Mouse (Mus musculus) neural tube, embryonic 13.5 days (tissue): ENCODE measurements around the gene Dnajb11. TPM values are rescaled to one million over a fixed set of nuclear protein-coding genes. Genes with fewer than 3 reads are reported as not detected.
A peak's percentile ranks its signal among the peaks of the same experiment; 100 is the strongest.

ENCODE experiments used
- ATAC-seq: fragments of 200-750 bp; cut with Nextera tagmentation; 2 replicates; pipeline ENCODE4 v1.8.0; 2017; ENCODE audit warnings: low read depth, mild to moderate bottlenecking, moderate TSS enrichment, moderate library complexity
- H3K27ac ChIP-seq: fragments of 300-500 bp; sonication (generic); replicated peaks from 2 replicates; pipeline ENCODE4 v1.5.1; 2015; ENCODE audit warnings: moderate library complexity, mild to moderate bottlenecking, inconsistent platforms
- H3K27me3 ChIP-seq: fragments of 300-500 bp; sonication (generic); 2 replicates; pipeline ENCODE4 v1.6.1; 2015; ENCODE audit warnings: mild to moderate bottlenecking, inconsistent platforms
- H3K36me3 ChIP-seq: fragments of 300-500 bp; sonication (generic); 2 replicates; pipeline ENCODE4 v1.6.1; 2015; ENCODE audit warnings: mild to moderate bottlenecking, inconsistent platforms
- H3K4me1 ChIP-seq: fragments of 300-500 bp; sonication (generic); replicated peaks from 2 replicates; pipeline ENCODE4 v1.6.1; 2015; ENCODE audit warnings: inconsistent platforms
- H3K4me2 ChIP-seq: fragments of 300-500 bp; sonication (generic); 2 replicates; pipeline ENCODE4 v1.6.1; 2015; ENCODE audit warnings: inconsistent platforms, mild to moderate bottlenecking, moderate library complexity
- H3K4me3 ChIP-seq: fragments of 300-500 bp; sonication (generic); 2 replicates; pipeline ENCODE4 v1.5.1; 2015; ENCODE audit warnings: mild to moderate bottlenecking, inconsistent platforms
- H3K9ac ChIP-seq: fragments of 300-500 bp; sonication (generic); 2 replicates; pipeline ENCODE4 v1.6.1; 2015; ENCODE audit warnings: moderate library complexity, mild to moderate bottlenecking, inconsistent platforms
- H3K9me3 ChIP-seq: fragments of 300-500 bp; sonication (generic); 2 replicates; pipeline ENCODE4 v1.6.1; 2016; ENCODE audit warnings: inconsistent platforms
- WGBS: fragments of 180-500 bp; shearing (Covaris S2); methylation state at CpG from one replicate; pipeline ENCODE4 v1.1.7; 2015; 5-methylcytosine and 5-hydroxymethylcytosine counted together
- polyA plus RNA-seq: library from polyadenylated mRNA; unstranded; fragments of >200 nt; fragmentation: Nextera tagmentation; extraction: Ambion mirVana; gene quantifications from 2 replicates; pipeline ENCODE4 v1.2.1, GENCODE M21; 2015

Gene Dnajb11
- polyA plus RNA-seq, 1 experiment from 2014 or later, result 110 TPM

DNA sequence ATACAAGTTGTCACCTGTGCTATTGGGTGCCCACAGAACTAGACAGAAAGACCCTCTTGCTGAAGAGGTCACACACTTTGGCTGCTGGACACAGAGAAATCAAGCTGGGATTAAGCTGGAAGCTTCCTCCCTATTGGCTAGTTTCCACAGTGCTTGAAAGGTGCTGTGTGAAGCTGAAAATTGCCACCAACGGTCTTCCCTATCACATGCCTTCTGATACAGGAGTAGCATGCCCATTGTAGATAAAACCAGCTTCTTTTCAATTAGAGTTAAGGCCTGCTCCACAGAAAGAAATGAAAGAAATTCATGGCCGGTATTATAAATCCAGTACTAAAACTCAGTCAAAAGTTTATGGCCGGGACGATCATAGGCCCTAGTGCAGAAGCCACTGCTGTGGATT is 4.9 kb upstream of the Dnajb11 start:
- H3K27me3 ChIP-seq, result no peaks in the 10 kb centered on the region
- H3K9me3 ChIP-seq, result no peaks in the 10 kb centered on the region
- ATAC-seq, result no peak
- no peaks in the 10 kb centered on the region for H3K36me3 ChIP-seq
- H3K27ac ChIP-seq, result no peak overlapping the region
- 95% methylated on average over 4 of the region's 4 CpGs for WGBS
- H3K4me1 ChIP-seq, result peaks cover 13% of the 10 kb centered on the region
- H3K9ac ChIP-seq, result no peak overlapping the region
- no peak overlapping the region for H3K4me2 ChIP-seq
- no peak overlapping the region for H3K4me3 ChIP-seq

GRCm38 (mm10) chr16:22856773-22857172 is 872 bp upstream of the Dnajb11 start:
- Histone ChIP-seq H3K4me3 (peak overlapping the region; percentile 93), H3K4me2 (peak overlapping the region; percentile 91), H3K27ac (peak overlapping the region; percentile 75), H3K9ac (peak overlapping the region; percentile 70), H3K36me3 (0 out of 2 replicates have a peak, but pooled peaks cover 5% of the 10 kb centered on the region), H3K27me3 (no peaks in the 10 kb centered on the region), H3K9me3 (no peaks in the 10 kb centered on the region), H3K4me1 (peaks cover 21% of the 10 kb centered on the region)
- WGBS, result 14% methylated on average over 9 of the region's 9 CpGs
- no peak for ATAC-seq

GRCm38 (mm10) chr16:22872397-22872796 is 14.8 kb downstream of the Dnajb11 start:
- Histone ChIP-seq H3K36me3 (peaks cover 66% of the 10 kb centered on the region), H3K4me3 (no peak overlapping the region), H3K4me2 (no peak overlapping the region), H3K4me1 (no peaks in the 10 kb centered on the region), H3K9ac (no peak overlapping the region), H3K27me3 (no peaks in the 10 kb centered on the region), H3K9me3 (no peaks in the 10 kb centered on the region), H3K27ac (no peak overlapping the region)
- no peak for ATAC-seq
- 92% methylated on average over 8 of the region's 8 CpGs for WGBS

DNA sequence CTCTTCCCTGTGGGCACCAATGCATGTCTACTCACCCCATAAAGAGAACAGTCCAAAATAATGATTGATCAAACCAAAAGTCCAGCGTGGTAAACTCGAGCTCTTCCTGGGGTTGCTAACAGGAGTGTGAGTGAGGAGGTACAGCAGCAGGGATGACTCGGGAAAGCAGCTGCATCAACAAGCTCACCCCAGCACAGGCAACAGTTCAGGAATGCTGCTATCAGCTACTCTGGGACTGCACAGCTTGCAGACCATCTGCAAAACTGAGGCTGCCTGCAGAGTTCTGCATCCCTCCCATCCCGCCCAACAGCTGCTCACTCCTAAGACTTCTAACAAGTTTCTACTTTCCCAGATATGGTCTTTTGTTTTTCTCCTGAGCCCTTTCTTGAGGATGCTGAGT is 15.7 kb downstream of the Dnajb11 start:
- ATAC-seq, result no peak

DNA sequence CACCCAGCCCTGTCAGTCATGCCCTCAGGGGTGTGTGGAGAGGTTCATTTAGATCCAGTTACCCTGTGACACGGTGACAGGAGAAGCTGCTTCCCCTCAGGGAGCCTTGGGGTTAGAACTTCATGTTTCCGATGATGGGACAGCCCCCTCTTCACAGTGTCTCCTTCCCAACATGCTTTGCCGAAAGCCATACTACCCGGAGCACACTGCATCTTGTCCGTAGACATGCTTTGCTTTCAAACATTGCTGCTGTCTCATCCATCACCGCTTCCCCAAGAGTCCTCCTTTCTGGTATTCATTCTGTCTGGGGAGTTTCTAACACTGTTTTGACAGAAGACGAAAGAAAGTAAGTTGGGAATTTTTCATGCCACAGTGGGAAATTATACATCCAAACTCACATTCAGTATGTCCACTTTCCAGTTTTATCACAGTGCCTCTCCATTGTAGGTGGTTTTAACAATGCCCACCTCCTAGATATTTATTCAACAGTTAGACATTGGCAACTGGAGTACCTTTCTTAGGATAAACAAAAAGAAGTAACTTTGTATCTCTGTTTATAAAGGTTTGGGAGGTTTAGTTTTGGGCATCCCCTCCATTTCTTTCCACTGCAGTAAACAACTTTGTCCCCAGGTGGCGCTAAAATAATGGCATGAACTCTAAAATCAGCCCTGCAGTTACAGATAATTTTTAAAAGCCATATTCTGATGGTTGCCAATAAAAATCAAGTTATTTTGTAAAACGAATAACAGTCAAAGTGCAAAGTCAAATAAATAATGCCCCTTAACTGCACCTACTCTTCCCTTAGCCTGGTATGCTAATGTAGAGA is 18.8 kb downstream of the Dnajb11 start:
- Histone ChIP-seq H3K4me3 (no peak overlapping the region), H3K4me1 (no peaks in the 10 kb centered on the region), H3K9ac (no peak overlapping the region), H3K4me2 (no peak overlapping the region), H3K9me3 (no peaks in the 10 kb centered on the region), H3K36me3 (peaks cover 27% of the 10 kb centered on the region), H3K27ac (no peak overlapping the region), H3K27me3 (no peaks in the 10 kb centered on the region)
- no peak for ATAC-seq
- WGBS, result 51% methylated on average over 9 of the region's 9 CpGs

More for the DNA sequence above, 15.7 kb downstream of the Dnajb11 start:
- Histone ChIP-seq H3K27me3 (no peaks in the 10 kb centered on the region), H3K4me1 (no peaks in the 10 kb centered on the region), H3K4me3 (no peak overlapping the region), H3K9me3 (no peaks in the 10 kb centered on the region), H3K27ac (no peak overlapping the region), H3K9ac (no peak overlapping the region), H3K4me2 (no peak overlapping the region), H3K36me3 (peaks cover 58% of the 10 kb centered on the region)
- WGBS, result 88% methylated on average over 4 of the region's 4 CpGs

DNA sequence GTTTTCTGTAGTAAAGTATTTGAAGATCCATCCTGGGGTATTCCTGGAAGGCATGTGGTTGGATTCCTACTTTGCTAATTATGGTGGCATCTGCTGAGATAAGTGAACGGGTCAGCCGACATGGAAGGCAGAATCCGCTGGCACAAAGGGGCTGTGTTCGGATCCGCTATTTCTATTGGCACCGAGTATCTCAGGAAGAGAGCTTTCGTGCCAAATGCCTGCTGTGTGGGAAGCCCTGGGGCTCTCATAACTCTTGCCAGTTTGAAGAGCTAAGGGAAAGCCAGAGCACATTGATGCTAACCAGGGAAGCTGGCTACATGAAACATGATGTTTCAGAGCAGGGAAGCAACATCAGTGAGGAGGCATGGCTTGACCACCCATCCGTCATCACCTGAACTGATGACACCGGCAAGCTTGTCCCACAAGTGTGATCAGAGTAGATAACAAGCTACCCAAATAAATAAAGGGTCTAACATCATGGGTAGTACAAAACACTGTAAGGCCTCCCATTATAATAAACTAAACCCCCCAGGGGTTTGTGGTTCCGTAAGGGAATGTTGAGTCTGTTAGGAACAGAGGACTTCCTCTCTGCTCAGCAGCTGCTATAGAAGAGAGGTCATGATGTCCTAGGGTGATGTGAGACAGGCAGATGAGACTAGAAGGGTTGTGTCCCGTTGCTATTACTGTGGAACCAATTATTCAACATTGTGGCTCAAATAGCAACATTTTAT is 20.2 kb downstream of the Dnajb11 start:
- no peak overlapping the region for H3K4me2 ChIP-seq
- H3K27ac ChIP-seq, result no peak overlapping the region
- no peak overlapping the region for H3K4me3 ChIP-seq
- no peaks in the 10 kb centered on the region for H3K9me3 ChIP-seq
- no peak overlapping the region for H3K9ac ChIP-seq
- WGBS, result 70% methylated on average over 11 of the region's 11 CpGs
- ATAC-seq, result no peak
- peaks cover 13% of the 10 kb centered on the region for H3K36me3 ChIP-seq
- H3K4me1 ChIP-seq, result no peaks in the 10 kb centered on the region
- no peaks in the 10 kb centered on the region for H3K27me3 ChIP-seq

DNA sequence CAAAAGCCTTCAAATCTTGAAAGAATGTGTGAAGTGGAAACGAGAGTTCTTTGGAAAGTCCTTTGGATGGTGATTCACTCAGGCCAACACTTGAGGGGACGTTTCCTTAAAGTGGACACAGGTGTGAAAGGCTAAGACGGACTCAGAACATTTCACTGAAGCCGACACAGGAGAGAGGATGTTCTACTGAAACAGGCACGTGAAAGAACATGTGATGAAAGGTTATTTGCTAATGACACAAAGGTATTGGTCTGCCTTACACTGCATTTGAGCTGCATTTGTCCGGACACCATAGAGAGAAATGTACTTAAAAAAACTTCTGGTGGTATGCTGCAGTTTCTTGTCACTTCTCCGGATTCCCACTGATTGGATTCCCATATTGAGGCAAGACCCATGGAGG is 21.1 kb downstream of the Dnajb11 start:
- 82% methylated on average over 7 of the region's 7 CpGs for WGBS
- no peaks in the 10 kb centered on the region for H3K9me3 ChIP-seq

GRCm38 (mm10) chr16:22879945-22880595 is 22.4 kb downstream of the Dnajb11 start:
- Histone ChIP-seq H3K4me2 (no peak overlapping the region), H3K9me3 (no peaks in the 10 kb centered on the region), H3K4me1 (no peaks in the 10 kb centered on the region), H3K27ac (no peak overlapping the region), H3K9ac (no peak overlapping the region), H3K36me3 (no peaks in the 10 kb centered on the region), H3K27me3 (no peaks in the 10 kb centered on the region), H3K4me3 (no peak overlapping the region)
- 71% methylated on average over 7 of the region's 7 CpGs for WGBS
- ATAC-seq, result no peak

More for the DNA sequence above, 21.1 kb downstream of the Dnajb11 start:
- no peak overlapping the region for H3K4me3 ChIP-seq
- H3K4me1 ChIP-seq, result no peaks in the 10 kb centered on the region
- ATAC-seq, result no peak
- H3K4me2 ChIP-seq, result no peak overlapping the region
- no peak overlapping the region for H3K27ac ChIP-seq
- peaks cover 4% of the 10 kb centered on the region; the same call in 1 of the 2 replicates for H3K36me3 ChIP-seq
- no peak overlapping the region for H3K9ac ChIP-seq
- H3K27me3 ChIP-seq, result no peaks in the 10 kb centered on the region

DNA sequence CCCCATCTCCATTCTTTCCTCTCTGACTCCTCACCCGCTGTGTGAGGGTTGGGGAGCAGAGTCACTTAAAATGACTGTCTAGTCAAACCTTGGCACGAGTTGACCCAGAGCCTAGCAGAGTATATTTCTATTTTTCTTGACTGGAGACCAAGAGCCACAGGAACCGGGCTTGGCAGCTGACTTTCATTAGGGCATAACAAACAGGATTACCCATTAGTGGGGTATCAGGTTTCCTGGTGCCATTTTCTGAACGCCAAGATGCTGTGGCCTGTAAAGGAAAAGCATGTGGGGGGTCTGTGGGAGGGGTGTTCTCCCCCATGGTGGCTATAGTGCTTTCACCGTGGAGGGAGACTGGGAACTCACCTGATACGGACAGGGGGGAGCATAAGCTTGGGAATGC is 23.3 kb downstream of the Dnajb11 start:
- 27% methylated on average over 6 of the region's 6 CpGs for WGBS
- no peak overlapping the region for H3K4me2 ChIP-seq
- no peaks in the 10 kb centered on the region for H3K9me3 ChIP-seq
- no peak overlapping the region for H3K4me3 ChIP-seq
- no peaks in the 10 kb centered on the region for H3K36me3 ChIP-seq
- H3K27me3 ChIP-seq, result no peaks in the 10 kb centered on the region
- H3K27ac ChIP-seq, result no peak overlapping the region
- no peaks in the 10 kb centered on the region for H3K4me1 ChIP-seq
- ATAC-seq, result no peak
- no peak overlapping the region for H3K9ac ChIP-seq

DNA sequence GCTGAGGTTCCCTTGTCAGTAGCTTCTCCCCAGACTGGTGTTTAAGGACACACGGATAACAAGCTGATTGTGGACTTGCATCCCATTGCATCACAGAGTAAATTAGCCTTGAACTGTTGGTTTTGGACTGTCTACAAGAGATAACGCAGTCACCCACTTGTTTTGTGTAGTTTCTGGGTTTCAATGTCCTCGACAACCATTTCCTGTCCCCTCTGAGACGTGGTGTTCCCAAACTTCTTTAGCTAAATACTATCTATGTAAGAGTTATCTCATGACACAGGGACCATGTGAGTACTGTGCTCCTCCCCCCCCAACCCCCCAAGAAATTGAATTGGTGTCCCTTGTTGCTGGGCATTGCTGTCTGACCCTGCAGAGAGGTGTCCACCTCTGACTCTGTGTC is 23.8 kb downstream of the Dnajb11 start:
- 80% methylated on average over 4 of the region's 4 CpGs for WGBS
- H3K4me3 ChIP-seq, result no peak overlapping the region
- H3K4me1 ChIP-seq, result no peaks in the 10 kb centered on the region
- no peak overlapping the region for H3K9ac ChIP-seq
- no peak overlapping the region for H3K27ac ChIP-seq
- H3K9me3 ChIP-seq, result no peaks in the 10 kb centered on the region
- H3K4me2 ChIP-seq, result no peak overlapping the region
- no peak for ATAC-seq
- no peaks in the 10 kb centered on the region for H3K27me3 ChIP-seq
- no peaks in the 10 kb centered on the region for H3K36me3 ChIP-seq

- no peak for ATAC-seq
- H3K27ac ChIP-seq, result no peak overlapping the region
- no peaks in the 10 kb centered on the region for H3K4me1 ChIP-seq
- no peak overlapping the region for H3K4me2 ChIP-seq
- no peaks in the 10 kb centered on the region for H3K9me3 ChIP-seq
- no peaks in the 10 kb centered on the region for H3K27me3 ChIP-seq
- no peak overlapping the region for H3K9ac ChIP-seq
- H3K4me3 ChIP-seq, result no peak overlapping the region
- no peaks in the 10 kb centered on the region for H3K36me3 ChIP-seq
- 81% methylated on average over 5 of the region's 5 CpGs for WGBS
Measured at GRCm38 (mm10) chr16:22883441-22883840, 25.8 kb downstream of the Dnajb11 start.

DNA sequence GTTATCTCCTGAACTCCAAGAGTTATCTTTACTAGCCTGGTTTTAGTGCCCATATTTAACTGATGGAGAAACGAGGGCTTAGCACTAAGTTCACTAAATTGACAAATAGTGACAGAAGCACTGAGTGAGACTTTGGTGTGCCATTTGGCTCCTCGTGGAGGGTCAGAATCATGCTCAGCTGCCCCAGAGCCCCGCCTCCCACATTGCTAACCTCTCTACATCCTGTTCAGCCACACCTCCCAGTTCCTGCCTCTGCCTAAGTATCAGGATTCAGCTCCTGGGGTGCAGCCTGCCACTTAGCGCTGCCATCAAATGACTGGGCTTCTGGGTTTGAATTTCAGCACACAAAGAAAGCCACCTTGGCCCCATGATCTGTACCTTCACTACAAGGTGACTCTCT is 27.7 kb downstream of the Dnajb11 start:
- Histone ChIP-seq H3K9me3 (no peaks in the 10 kb centered on the region), H3K4me2 (no peak overlapping the region), H3K27me3 (no peaks in the 10 kb centered on the region), H3K27ac (no peak overlapping the region), H3K9ac (no peak overlapping the region), H3K36me3 (no peaks in the 10 kb centered on the region), H3K4me1 (no peaks in the 10 kb centered on the region), H3K4me3 (no peak overlapping the region)
- 57% methylated on average over 4 of the region's 4 CpGs for WGBS
- no peak for ATAC-seq
